Mouse (Mus musculus): ENCODE results near the gene Tgfb2.

- TF ChIP-seq CTCF (conservative IDR thresholded peaks at IDR 0.05; ENCODE audit: insufficient read depth, insufficient read length, low read depth, low read length), result no peak
- TF ChIP-seq POLR2A (IDR thresholded peaks at IDR 0.05; ENCODE audit: low read depth, low read length), result no peak
Observed at GRCm38 (mm10) chr1:186605635-186606034, 100.2 kb downstream of the Tgfb2 start.

Data from kidney, adult 2 months (tissue).